Mouse (Mus musculus) heart, embryonic 10.5 days (tissue): ENCODE results near the gene Ccdc36. TPM values are rescaled to one million over a fixed set of nuclear protein-coding genes. Genes with fewer than 3 reads are reported as not detected.

ENCODE experiments used
- DNase-seq: peaks from one replicate; pipeline ENCODE4 v3.0.0-alpha.2; 2017; ENCODE audit warnings: low spot score
- H3K27ac ChIP-seq: fragments of 300-500 bp; sonication (generic); 2 replicates; pipeline ENCODE4 v1.5.1; 2016; ENCODE audit warnings: mild to moderate bottlenecking
- H3K27me3 ChIP-seq: fragments of 300-500 bp; sonication (generic); 2 replicates; pipeline ENCODE4 v1.6.1; 2016; ENCODE audit warnings: mild to moderate bottlenecking; ENCODE audit not compliant: poor library complexity, insufficient read depth, severe bottlenecking
- H3K36me3 ChIP-seq: fragments of 300-500 bp; sonication (generic); 2 replicates; pipeline ENCODE4 v1.6.1; 2016; ENCODE audit warnings: mild to moderate bottlenecking, moderate library complexity
- H3K4me1 ChIP-seq: fragments of 300-500 bp; sonication (generic); 2 replicates; pipeline ENCODE4 v1.6.1; 2016; ENCODE audit warnings: mild to moderate bottlenecking
- H3K4me3 ChIP-seq: fragments of 300-500 bp; sonication (generic); 2 replicates; pipeline ENCODE4 v1.5.1; 2016; ENCODE audit warnings: mild to moderate bottlenecking, moderate library complexity
- H3K9me3 ChIP-seq: fragments of 300-500 bp; sonication (generic); 2 replicates; pipeline ENCODE4 v1.6.1; 2016; ENCODE audit warnings: mild to moderate bottlenecking, moderate library complexity
- WGBS: fragments of 180-500 bp; shearing (Covaris S2); methylation state at CpG from one replicate; pipeline ENCODE4 v1.1.7; 2016; 5-methylcytosine and 5-hydroxymethylcytosine counted together
- polyA plus RNA-seq: library from polyadenylated mRNA; unstranded; fragments of >200 nt; fragmentation: Nextera tagmentation; extraction: Ambion mirVana; gene quantifications from 2 replicates; pipeline ENCODE4 v1.2.1, GENCODE M21; 2016

The Ccdc36 gene
- polyA plus RNA-seq, 1 experiment from 2014 or later: 1.1 TPM

DNA sequence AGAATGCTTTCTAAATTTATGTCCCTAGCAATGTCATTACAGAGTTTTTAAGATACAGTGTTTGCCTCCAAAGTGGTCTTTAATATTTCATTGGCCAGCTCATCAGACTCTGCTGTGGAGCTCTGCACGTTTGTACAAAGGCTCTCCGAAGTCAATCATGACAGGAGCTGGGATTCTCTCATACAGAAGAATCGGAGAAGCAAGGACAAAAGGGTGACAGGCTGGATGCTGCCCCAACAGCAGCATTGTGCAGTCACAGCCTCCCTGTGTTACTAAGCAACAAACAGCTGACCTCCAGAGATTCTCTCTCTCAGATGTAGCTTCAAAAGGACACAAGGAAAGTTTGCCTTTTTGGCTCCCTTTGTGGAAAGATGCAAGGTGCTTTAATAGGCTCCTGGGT lies 7.9 kb upstream of the Ccdc36 start, which contains the start of gene BC048562:
TSS of gene BC048562 (plus strand) at position 301 of the 400 bp plus-strand sequence.
- Histone ChIP-seq H3K4me3 (no peak within 1 kb of the TSS), H3K9me3 (no peaks in the 10 kb centered on the region), H3K4me1 (peaks cover 9% of the 10 kb centered on the region; the same call in 1 of the 2 replicates), H3K27me3 (no peaks in the 10 kb centered on the region), H3K36me3 (no peaks in the 10 kb centered on the region), H3K27ac (no peak within 1 kb of the TSS)
- WGBS: 71% methylated on average over 3 of the region's 3 CpGs
- no peak for DNase-seq

DNA sequence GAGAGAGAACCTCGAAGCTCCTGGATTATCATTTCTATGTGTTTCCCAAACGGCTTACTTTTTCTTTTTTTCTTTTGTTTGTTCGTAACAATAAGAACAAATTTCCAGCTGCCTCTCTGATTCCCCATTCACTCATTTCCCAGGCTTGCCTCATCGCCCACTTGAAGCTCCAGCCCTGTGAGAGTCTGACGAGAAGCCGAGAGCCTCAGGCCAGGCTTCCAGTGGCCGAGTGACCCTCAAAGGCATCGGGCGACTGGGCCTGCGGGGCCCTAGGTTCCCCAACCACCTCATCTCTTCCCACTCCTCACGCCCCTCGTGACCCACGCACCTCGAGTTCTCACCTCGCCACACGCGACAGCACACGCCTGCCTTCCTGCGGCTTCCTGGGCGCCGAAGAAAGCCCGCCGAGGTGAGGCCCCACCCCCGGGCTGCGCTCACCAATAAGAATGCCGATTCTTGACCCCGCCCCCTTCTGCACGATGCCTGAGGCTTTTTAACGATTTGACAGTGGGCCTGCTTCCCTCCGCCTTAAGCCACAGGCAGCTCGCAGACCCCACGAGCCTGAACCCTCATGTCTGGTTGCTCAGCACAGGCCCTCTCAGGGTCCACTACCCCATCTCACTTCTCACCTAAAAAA lies 3.3 kb upstream of the Ccdc36 start:
- Histone ChIP-seq H3K36me3 (no peaks in the 10 kb centered on the region), H3K4me1 (no peaks in the 10 kb centered on the region), H3K9me3 (no peaks in the 10 kb centered on the region), H3K4me3 (peak overlapping the region; percentile 48), H3K27ac (0 out of 2 replicates have a peak overlapping the region, but pooled peaks have one; percentile 37), H3K27me3 (no peaks in the 10 kb centered on the region; the same call in 1 of the 2 replicates)
- DNase-seq: peak; percentile 84
- 40% methylated on average over 32 of the region's 32 CpGs for WGBS

DNA sequence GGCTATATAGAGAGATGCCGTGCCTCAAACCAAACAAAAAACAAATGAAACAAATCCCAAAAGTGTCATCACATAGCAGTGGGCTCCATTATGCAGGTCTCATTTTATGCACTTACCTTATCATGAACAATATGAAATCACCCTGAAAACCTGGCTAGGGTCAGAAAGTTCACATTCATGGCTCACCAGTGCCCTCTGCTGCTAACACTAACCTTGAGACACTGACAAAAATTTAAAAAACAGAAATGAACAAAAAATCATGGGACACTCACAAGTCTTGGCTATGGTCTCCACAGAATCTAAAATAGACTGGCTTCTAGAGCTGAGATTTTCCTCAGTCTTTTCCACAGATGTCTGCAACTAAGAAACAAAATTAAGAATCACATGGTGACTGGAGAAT lies 16.1 kb downstream of the Ccdc36 start:
- Histone ChIP-seq H3K27ac (no peak overlapping the region), H3K27me3 (no peaks in the 10 kb centered on the region), H3K4me3 (no peak overlapping the region), H3K4me1 (no peaks in the 10 kb centered on the region), H3K36me3 (no peaks in the 10 kb centered on the region), H3K9me3 (no peaks in the 10 kb centered on the region)
- 64% methylated on average over 1 of the region's 1 CpGs for WGBS
- DNase-seq: no peak

DNA sequence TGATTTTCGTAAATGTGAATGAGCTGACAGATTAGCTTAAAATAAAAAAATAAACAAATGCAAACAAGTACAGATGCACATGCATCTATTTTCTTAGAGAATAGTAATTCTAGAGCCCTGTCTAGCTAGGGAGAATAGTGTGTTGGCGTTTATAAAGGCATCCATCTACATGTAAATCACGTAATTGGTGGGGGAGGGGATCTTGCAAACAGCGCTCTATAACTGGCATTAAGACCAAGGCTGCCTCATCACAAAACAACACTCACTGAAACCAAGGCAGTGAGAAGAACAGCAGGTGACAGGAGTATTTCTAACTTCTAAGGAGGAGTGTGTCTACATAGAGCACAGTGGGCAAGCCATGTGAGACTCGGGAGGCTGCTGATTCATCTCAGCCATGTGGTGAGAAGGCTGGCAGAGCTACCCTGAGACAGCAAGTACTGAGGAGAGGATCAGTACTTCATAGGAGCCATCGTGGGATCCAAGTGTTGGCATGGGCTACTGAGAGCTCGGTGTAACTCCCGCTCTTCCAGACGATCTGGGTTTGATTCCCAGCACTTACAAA lies 16.8 kb downstream of the Ccdc36 start:
- Histone ChIP-seq H3K4me3 (no peak overlapping the region), H3K4me1 (no peaks in the 10 kb centered on the region), H3K27ac (no peak overlapping the region), H3K9me3 (no peaks in the 10 kb centered on the region), H3K36me3 (no peaks in the 10 kb centered on the region), H3K27me3 (no peaks in the 10 kb centered on the region)
- 75% methylated on average over 9 of the region's 9 CpGs for WGBS
- no peak for DNase-seq

DNA sequence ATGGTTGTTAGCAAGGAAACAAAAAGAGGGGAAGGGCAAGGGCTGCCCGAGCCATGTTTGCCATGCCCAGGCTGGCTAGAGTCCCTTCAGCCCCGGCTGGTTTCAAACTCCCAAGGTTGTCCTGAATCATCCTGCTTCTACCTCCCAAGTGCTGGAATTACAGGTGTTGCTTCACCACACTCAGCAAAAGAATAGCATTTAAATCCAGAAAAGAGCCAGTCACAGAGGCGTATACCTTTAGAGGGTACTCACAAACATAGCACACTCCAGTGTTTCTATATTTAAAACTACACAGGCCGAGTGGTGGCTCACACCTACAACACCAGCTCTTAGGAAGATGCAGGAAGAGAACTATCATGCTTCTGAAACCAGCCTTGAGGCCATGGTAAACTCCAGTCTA lies 18.7 kb downstream of the Ccdc36 start:
- Histone ChIP-seq H3K27ac (0 out of 2 replicates have a peak overlapping the region, but pooled peaks have one; percentile 13), H3K36me3 (no peaks in the 10 kb centered on the region), H3K4me1 (0 out of 2 replicates have a peak, but pooled peaks cover 7% of the 10 kb centered on the region), H3K27me3 (no peaks in the 10 kb centered on the region), H3K9me3 (no peaks in the 10 kb centered on the region), H3K4me3 (no peak overlapping the region)
- WGBS: 65% methylated on average over 4 of the region's 4 CpGs
- DNase-seq: no peak

DNA sequence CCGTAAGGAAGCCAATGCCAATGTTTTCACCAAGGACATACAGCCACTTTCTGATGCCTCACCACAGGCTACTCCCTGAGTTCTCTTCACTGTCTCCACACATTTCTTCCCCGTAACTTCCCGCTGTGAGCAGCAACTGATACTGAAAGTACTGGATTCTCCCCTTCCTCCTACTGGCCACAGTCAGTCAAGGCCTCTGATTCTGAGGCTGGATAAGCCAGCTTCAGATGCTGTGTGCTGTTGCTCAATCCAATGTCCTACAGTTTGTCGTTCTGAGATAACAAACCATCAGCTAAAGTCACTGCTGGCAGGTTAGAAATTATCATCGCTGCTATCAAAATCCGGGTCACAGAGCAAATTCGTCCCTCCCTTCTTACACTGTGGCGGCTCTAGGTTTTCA lies 23.8 kb downstream of the Ccdc36 start:
- 61% methylated on average over 8 of the region's 8 CpGs for WGBS
- Histone ChIP-seq H3K4me1 (0 out of 2 replicates have a peak, but pooled peaks cover 9% of the 10 kb centered on the region), H3K4me3 (no peak overlapping the region), H3K27me3 (no peaks in the 10 kb centered on the region), H3K36me3 (no peaks in the 10 kb centered on the region), H3K9me3 (no peaks in the 10 kb centered on the region), H3K27ac (no peak overlapping the region)
- no peak for DNase-seq

DNA sequence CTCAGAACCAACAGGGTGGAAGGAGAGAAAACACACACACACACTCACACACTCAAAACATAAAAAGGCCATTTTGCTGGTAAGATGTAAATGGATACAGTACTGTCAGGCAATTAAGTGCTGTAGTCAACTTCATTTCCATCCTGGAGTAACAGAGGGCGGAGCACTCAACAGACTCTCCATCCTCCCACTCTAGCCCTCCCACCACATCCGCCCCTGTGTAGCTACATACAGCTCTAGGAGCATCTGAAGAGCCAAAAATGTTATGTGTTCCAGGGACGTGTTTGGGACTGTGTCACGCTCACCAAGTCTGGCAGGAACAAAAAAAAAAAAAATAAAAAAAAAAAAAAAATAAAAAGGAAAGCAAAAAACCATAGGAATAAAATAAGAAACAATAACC lies 25.2 kb downstream of the Ccdc36 start:
- Histone ChIP-seq H3K27me3 (no peaks in the 10 kb centered on the region), H3K4me1 (0 out of 2 replicates have a peak, but pooled peaks cover 9% of the 10 kb centered on the region), H3K4me3 (no peak overlapping the region), H3K9me3 (no peaks in the 10 kb centered on the region), H3K27ac (no peak overlapping the region), H3K36me3 (no peaks in the 10 kb centered on the region)
- WGBS: 80% methylated on average over 4 of the region's 4 CpGs
- DNase-seq: no peak

DNA sequence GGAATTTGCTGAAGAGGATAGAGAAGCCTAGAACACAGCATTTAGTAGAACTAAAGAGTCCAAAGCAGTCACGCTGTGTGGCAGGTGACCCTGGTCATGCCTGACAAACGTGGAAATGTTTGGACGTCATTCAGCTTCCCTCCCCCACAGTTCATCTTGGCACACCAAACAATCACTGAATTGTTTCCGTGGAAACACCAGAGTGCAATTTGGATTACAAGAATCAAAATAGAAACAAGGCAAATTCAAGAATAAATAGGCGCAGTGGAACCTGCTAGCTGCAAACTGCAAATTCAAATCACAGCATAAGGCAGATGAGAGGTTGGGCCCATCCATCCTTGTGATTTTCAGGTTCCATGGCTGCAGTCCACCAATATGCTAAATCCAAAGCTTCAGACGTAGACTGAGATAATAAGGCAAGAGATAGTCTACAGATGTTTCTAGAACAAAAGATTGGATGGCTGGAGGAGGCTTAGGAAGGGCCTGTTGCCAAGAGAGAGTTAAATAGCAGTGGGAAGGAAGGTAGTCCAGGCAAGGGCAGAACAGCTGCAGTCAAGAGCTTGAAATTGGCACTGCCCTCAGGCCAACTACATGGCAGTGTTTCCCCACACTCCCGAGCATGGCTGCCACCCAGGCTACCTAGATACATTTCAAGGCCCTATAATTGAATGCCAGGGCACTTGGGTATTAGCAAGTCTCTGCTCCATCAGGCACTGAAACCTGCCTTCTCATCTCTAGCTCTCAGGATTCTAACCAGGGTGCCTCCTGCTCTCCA lies 26.9 kb downstream of the Ccdc36 start:
- Histone ChIP-seq H3K9me3 (no peaks in the 10 kb centered on the region), H3K4me1 (0 out of 2 replicates have a peak, but pooled peaks cover 9% of the 10 kb centered on the region), H3K4me3 (no peak overlapping the region), H3K27me3 (no peaks in the 10 kb centered on the region), H3K36me3 (no peaks in the 10 kb centered on the region), H3K27ac (no peak overlapping the region)
- DNase-seq: no peak
- WGBS: 75% methylated on average over 7 of the region's 7 CpGs

DNA sequence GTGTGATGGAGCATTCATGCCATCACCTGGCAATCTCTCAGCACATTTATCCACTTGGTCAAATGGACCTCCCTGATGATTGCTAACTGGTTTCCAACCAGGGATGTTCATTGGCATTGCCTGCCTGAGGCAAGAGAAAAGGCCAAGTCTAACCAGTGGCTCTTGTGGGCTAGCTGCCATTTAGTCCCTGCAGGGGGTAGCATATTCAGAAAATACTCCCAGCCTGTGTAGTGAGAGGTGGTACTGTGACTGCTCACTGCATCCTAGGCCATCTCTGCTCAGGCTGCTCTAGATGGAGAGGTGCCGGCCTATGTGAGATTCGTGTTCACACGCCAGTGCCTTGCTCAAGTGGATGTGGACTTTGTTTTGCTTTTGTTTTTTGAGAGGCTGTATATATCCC lies 30.0 kb downstream of the Ccdc36 start:
- H3K4me3 ChIP-seq: no peak overlapping the region
- no peak overlapping the region for H3K27ac ChIP-seq
- H3K4me1 ChIP-seq: no peaks in the 10 kb centered on the region
- H3K36me3 ChIP-seq: peaks cover 12% of the 10 kb centered on the region
- no peaks in the 10 kb centered on the region for H3K9me3 ChIP-seq
- no peak for DNase-seq
- H3K27me3 ChIP-seq: no peaks in the 10 kb centered on the region
- WGBS: 85% methylated on average over 3 of the region's 3 CpGs

DNA sequence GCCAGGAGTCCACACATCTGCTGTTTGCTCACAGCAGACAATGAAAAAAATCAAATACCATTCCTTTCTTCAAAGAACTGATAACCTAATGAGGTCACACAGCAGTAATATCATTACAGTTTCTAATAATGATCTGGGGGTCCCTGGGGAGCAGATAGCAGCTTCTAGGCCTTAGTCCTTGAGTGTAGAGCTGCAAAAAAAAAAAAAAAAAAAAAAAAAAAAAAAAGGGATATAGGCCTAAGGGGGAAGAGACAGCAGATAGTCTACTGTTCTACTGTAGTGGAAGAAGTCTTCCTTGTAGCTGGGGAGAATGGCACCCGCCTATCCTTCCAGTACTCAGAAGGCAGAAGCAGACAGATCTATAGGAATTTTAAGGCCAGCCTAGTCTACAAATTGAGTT lies 32.9 kb downstream of the Ccdc36 start:
- no peak overlapping the region for H3K27ac ChIP-seq
- no peaks in the 10 kb centered on the region for H3K27me3 ChIP-seq
- H3K4me1 ChIP-seq: no peaks in the 10 kb centered on the region
- DNase-seq: no peak
- peaks cover 38% of the 10 kb centered on the region for H3K36me3 ChIP-seq
- no peak overlapping the region for H3K4me3 ChIP-seq
- WGBS: 86% methylated on average over 1 of the region's 1 CpGs
- no peaks in the 10 kb centered on the region for H3K9me3 ChIP-seq

DNA sequence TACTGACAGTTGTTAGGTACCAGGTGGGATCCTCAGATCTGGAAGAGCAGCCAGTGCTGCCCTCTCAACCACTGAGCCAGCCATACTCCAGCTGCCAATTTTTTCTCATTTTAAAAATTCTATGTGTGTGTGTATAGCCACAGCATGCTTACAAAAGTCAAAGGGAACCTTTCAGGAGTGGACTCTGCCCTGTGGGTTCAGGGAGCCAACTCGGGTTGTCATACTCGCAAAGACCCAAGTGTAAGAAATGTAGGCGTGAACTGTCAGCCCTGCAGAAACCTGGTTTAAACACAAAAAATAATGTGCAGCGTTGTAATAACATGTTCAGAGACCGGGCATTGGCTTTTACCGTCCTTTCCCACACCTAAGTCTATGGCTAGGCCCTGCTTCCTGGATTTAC lies 34.1 kb downstream of the Ccdc36 start:
- peaks cover 46% of the 10 kb centered on the region for H3K36me3 ChIP-seq
- H3K4me1 ChIP-seq: no peaks in the 10 kb centered on the region
- no peaks in the 10 kb centered on the region for H3K9me3 ChIP-seq
- no peak overlapping the region for H3K27ac ChIP-seq
- H3K27me3 ChIP-seq: no peaks in the 10 kb centered on the region
- no peak for DNase-seq
- 92% methylated on average over 6 of the region's 6 CpGs for WGBS
- H3K4me3 ChIP-seq: no peak overlapping the region

DNA sequence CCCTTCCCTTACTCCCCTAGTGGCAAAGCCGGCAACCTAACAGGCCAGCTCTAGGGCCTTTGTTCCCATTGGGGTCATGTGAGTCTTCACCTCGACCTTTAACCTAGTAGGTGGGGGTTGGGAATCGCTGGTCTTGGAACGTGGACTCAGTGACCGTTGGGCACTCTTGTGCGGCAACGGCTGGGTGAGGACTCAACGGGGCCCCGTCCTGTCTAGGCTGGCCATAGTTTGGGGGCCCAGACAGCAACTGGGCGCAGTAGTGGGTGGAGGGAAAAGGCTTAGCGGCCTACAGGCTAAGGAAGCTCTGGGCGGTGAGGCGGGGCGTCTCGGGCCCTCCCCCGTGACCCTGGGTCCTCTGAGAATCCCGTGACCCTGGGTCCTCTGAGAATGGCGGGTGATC lies 35.6 kb downstream of the Ccdc36 start, which contains the start of gene 1700102P08Rik:
TSS of gene 1700102P08Rik (plus strand) at position 130 of the 400 bp plus-strand sequence.
- no peak for DNase-seq
- Histone ChIP-seq H3K4me3 (no peak within 1 kb of the TSS), H3K36me3 (peaks cover 61% of the 10 kb centered on the region), H3K27me3 (no peaks in the 10 kb centered on the region), H3K9me3 (no peaks in the 10 kb centered on the region), H3K27ac (no peak within 1 kb of the TSS), H3K4me1 (no peaks in the 10 kb centered on the region)
- 73% methylated on average over 18 of the region's 18 CpGs for WGBS

DNA sequence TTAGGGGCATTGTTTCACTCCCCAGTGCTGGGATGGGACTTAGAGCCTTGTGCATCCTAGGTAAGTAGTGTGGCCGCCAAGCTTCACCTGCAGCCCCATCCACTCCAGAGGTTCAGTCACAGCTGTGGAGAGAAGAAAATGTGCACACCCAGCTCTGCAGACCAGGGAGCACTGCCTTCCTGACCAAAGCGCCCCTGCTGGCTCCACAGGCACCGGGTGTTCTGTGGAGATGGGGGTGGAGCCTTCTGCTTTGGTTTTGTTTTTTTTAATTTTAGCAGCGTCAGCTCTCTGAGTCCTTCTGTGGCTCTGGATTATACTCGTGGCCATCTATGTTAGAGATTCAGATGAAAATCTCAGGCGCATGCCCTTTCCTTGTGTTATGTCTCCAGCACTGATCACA lies 39.1 kb downstream of the Ccdc36 start:
- Histone ChIP-seq H3K4me1 (no peaks in the 10 kb centered on the region), H3K27me3 (no peaks in the 10 kb centered on the region), H3K27ac (no peak overlapping the region), H3K36me3 (peaks cover 89% of the 10 kb centered on the region), H3K4me3 (no peak overlapping the region), H3K9me3 (no peaks in the 10 kb centered on the region)
- 87% methylated on average over 6 of the region's 6 CpGs for WGBS
- DNase-seq: no peak
